Mouse (Mus musculus) limb, embryonic 15.5 days (tissue): ENCODE results near the gene Gpr34. TPM values are rescaled to one million over a fixed set of nuclear protein-coding genes. Genes with fewer than 3 reads are reported as not detected.

Experiments used
- ATAC-seq: fragments of 200-750 bp; cut with Nextera tagmentation; 2 replicates; pipeline ENCODE4 v1.8.0; 2017; ENCODE audit warnings: low read depth, moderate TSS enrichment; ENCODE audit not compliant: insufficient number of reproducible peaks, low FRiP score, low TSS enrichment
- H3K27ac ChIP-seq: fragments of 300-500 bp; sonication (generic); 2 replicates; pipeline ENCODE4 v1.5.1; 2015; ENCODE audit warnings: moderate library complexity, mild to moderate bottlenecking, inconsistent platforms
- H3K27me3 ChIP-seq: fragments of 300-500 bp; sonication (generic); 2 replicates; pipeline ENCODE4 v1.6.1; 2015; ENCODE audit warnings: inconsistent platforms
- H3K36me3 ChIP-seq: fragments of 300-500 bp; sonication (generic); 2 replicates; pipeline ENCODE4 v1.6.1; 2015; ENCODE audit warnings: inconsistent platforms
- H3K4me1 ChIP-seq: fragments of 300-500 bp; sonication (generic); 2 replicates; pipeline ENCODE4 v1.6.1; 2015; ENCODE audit warnings: inconsistent platforms
- H3K4me2 ChIP-seq: fragments of 300-500 bp; sonication (generic); 2 replicates; pipeline ENCODE4 v1.6.1; 2015; ENCODE audit warnings: mild to moderate bottlenecking, inconsistent platforms
- H3K4me3 ChIP-seq: fragments of 300-500 bp; sonication (generic); 2 replicates; pipeline ENCODE4 v1.5.1; 2015; ENCODE audit warnings: mild to moderate bottlenecking, inconsistent platforms
- H3K9ac ChIP-seq: fragments of 300-500 bp; sonication (generic); 2 replicates; pipeline ENCODE4 v1.6.1; 2015; ENCODE audit warnings: inconsistent platforms
- H3K9me3 ChIP-seq: fragments of 300-500 bp; sonication (generic); 2 replicates; pipeline ENCODE4 v1.6.1; 2016; ENCODE audit warnings: inconsistent platforms
- WGBS: fragments of 180-500 bp; shearing (Covaris S2); methylation state at CpG from one replicate; pipeline ENCODE4 v1.1.7; 2015; 5-methylcytosine and 5-hydroxymethylcytosine counted together
- microRNA-seq: library from miRNA; unstranded; fragments of <30 nt; microRNA quantifications from one replicate; pipeline ENCODE4, GENCODE M21; 2016
- polyA plus RNA-seq: library from polyadenylated mRNA; unstranded; fragments of >200 nt; fragmentation: Nextera tagmentation; extraction: Ambion mirVana; gene quantifications from 2 replicates; pipeline ENCODE4 v1.2.1, GENCODE M21; 2015

Gene Gpr34
- polyA plus RNA-seq, 1 experiment from 2014 or later, result 3.1 TPM

GRCm38 (mm10) chrX:13673001-13673400 is 41.1 kb downstream of the Gpr34 start:
- H3K27me3 ChIP-seq, result no peaks in the 10 kb centered on the region
- H3K36me3 ChIP-seq, result no peaks in the 10 kb centered on the region
- no peak for ATAC-seq
- 80% methylated on average over 3 of the region's 3 CpGs for WGBS
- no peak overlapping the region for H3K9ac ChIP-seq
- H3K9me3 ChIP-seq, result no peaks in the 10 kb centered on the region
- no peak overlapping the region for H3K4me3 ChIP-seq
- no peaks in the 10 kb centered on the region for H3K4me1 ChIP-seq
- no peak overlapping the region for H3K4me2 ChIP-seq
- no peak overlapping the region for H3K27ac ChIP-seq

GRCm38 (mm10) chrX:13681748-13682147 is 49.9 kb downstream of the Gpr34 start:
- no peak overlapping the region for H3K27ac ChIP-seq
- no peaks in the 10 kb centered on the region for H3K9me3 ChIP-seq
- no peaks in the 10 kb centered on the region for H3K27me3 ChIP-seq
- no peak overlapping the region for H3K4me2 ChIP-seq
- no peaks in the 10 kb centered on the region for H3K4me1 ChIP-seq
- no peak overlapping the region for H3K9ac ChIP-seq
- H3K4me3 ChIP-seq, result no peak overlapping the region
- ATAC-seq, result no peak
- H3K36me3 ChIP-seq, result no peaks in the 10 kb centered on the region
- WGBS, result 84% methylated on average over 3 of the region's 3 CpGs

GRCm38 (mm10) chrX:13686589-13686988 is 54.7 kb downstream of the Gpr34 start:
- no peak for ATAC-seq
- Histone ChIP-seq H3K4me2 (no peak overlapping the region), H3K27ac (no peak overlapping the region), H3K27me3 (no peaks in the 10 kb centered on the region), H3K9ac (no peak overlapping the region), H3K4me3 (no peak overlapping the region), H3K9me3 (no peaks in the 10 kb centered on the region), H3K4me1 (no peaks in the 10 kb centered on the region), H3K36me3 (no peaks in the 10 kb centered on the region)
- 95% methylated on average over 1 of the region's 1 CpGs for WGBS

- Histone ChIP-seq H3K4me1 (no peaks in the 10 kb centered on the region), H3K27ac (no peak overlapping the region), H3K9me3 (no peaks in the 10 kb centered on the region), H3K4me2 (no peak overlapping the region), H3K36me3 (no peaks in the 10 kb centered on the region), H3K9ac (no peak overlapping the region), H3K27me3 (no peaks in the 10 kb centered on the region), H3K4me3 (no peak overlapping the region)
- 74% methylated on average over 2 of the region's 2 CpGs for WGBS
- no peak for ATAC-seq
Observed at GRCm38 (mm10) chrX:13688356-13688755, 56.5 kb downstream of the Gpr34 start.

Small RNAs within 50 kb of the gene (microRNA-seq; reads per million reads assigned to microRNA genes)
- not detected for gene Gm25246

Other genes starting within 250 kb of the Gpr34 start
- 0.04 and 0.07 TPM in 2 replicates for gene Nyx, start 166.0 kb upstream of the Gpr34 start, polyA plus RNA-seq
- 0.36 and 0.41 TPM in 2 replicates for gene Gpr82, start 29.3 kb downstream of the Gpr34 start, polyA plus RNA-seq
- 16.1 and 18.9 TPM in 2 replicates for gene Cask, start 219.3 kb downstream of the Gpr34 start, polyA plus RNA-seq